Mouse (Mus musculus) midbrain, embryonic 13.5 days (tissue): ENCODE measurements around the gene Gm5737. TPM values are rescaled to one million over a fixed set of nuclear protein-coding genes. Genes with fewer than 3 reads are reported as not detected.
A peak's percentile ranks its signal among the peaks of the same experiment; 100 is the strongest.

Source experiments
- ATAC-seq: fragments of 200-750 bp; cut with Nextera tagmentation; 2 replicates; pipeline ENCODE4 v1.8.0; 2017; ENCODE audit warnings: mild to moderate bottlenecking, moderate TSS enrichment, moderate library complexity
- H3K27ac ChIP-seq: fragments of 300-500 bp; sonication (generic); 2 replicates; pipeline ENCODE4 v1.5.1; 2015; ENCODE audit warnings: inconsistent platforms, mild to moderate bottlenecking, moderate library complexity
- H3K27me3 ChIP-seq: fragments of 300-500 bp; sonication (generic); 2 replicates; pipeline ENCODE4 v1.6.1; 2015; ENCODE audit warnings: mild to moderate bottlenecking, inconsistent platforms
- H3K36me3 ChIP-seq: fragments of 300-500 bp; sonication (generic); 2 replicates; pipeline ENCODE4 v1.6.1; 2015; ENCODE audit warnings: mild to moderate bottlenecking, inconsistent platforms
- H3K4me1 ChIP-seq: fragments of 300-500 bp; sonication (generic); replicated peaks from 2 replicates; pipeline ENCODE4 v1.6.1; 2015; ENCODE audit warnings: inconsistent platforms
- H3K4me2 ChIP-seq: fragments of 300-500 bp; sonication (generic); replicated peaks from 2 replicates; pipeline ENCODE4 v1.6.1; 2015; ENCODE audit warnings: moderate library complexity, mild to moderate bottlenecking, inconsistent platforms
- H3K4me3 ChIP-seq: fragments of 300-500 bp; sonication (generic); replicated peaks from 2 replicates; pipeline ENCODE4 v1.5.1; 2015; ENCODE audit warnings: mild to moderate bottlenecking, inconsistent platforms
- H3K9ac ChIP-seq: fragments of 300-500 bp; sonication (generic); replicated peaks from 2 replicates; pipeline ENCODE4 v1.6.1; 2015; ENCODE audit warnings: mild to moderate bottlenecking, inconsistent platforms
- H3K9me3 ChIP-seq: fragments of 300-500 bp; sonication (generic); 2 replicates; pipeline ENCODE4 v1.6.1; 2016; ENCODE audit warnings: mild to moderate bottlenecking, inconsistent platforms
- WGBS: fragments of 180-500 bp; shearing (Covaris S2); methylation state at CpG from one replicate; pipeline ENCODE4 v1.1.7; 2015; 5-methylcytosine and 5-hydroxymethylcytosine counted together
- polyA plus RNA-seq: library from polyadenylated mRNA; unstranded; fragments of >200 nt; fragmentation: Nextera tagmentation; extraction: Ambion mirVana; gene quantifications from 2 replicates; pipeline ENCODE4 v1.2.1, GENCODE M21; 2015

The Gm5737 gene
- polyA plus RNA-seq, 1 experiment from 2014 or later, result not detected

- Histone ChIP-seq H3K9ac (no peak overlapping the region), H3K27ac (no peak overlapping the region), H3K27me3 (no peaks in the 10 kb centered on the region), H3K4me3 (no peak overlapping the region), H3K4me1 (peaks cover 45% of the 10 kb centered on the region), H3K36me3 (no peaks in the 10 kb centered on the region), H3K4me2 (no peak overlapping the region), H3K9me3 (no peaks in the 10 kb centered on the region)
- WGBS, result 96% methylated on average over 1 of the region's 1 CpGs
- peak; percentile 27; the same call in 1 of the 2 replicates for ATAC-seq
Observed at GRCm38 (mm10) chr7:120867720-120868119, 55.6 kb downstream of the Gm5737 start.

GRCm38 (mm10) chr7:120869883-120870282, 57.7 kb downstream of the Gm5737 start:
- 76% methylated on average over 5 of the region's 5 CpGs for WGBS
- no peak for ATAC-seq
- no peak overlapping the region for H3K4me3 ChIP-seq
- no peaks in the 10 kb centered on the region for H3K36me3 ChIP-seq
- no peak overlapping the region for H3K9ac ChIP-seq
- no peaks in the 10 kb centered on the region for H3K9me3 ChIP-seq
- H3K4me2 ChIP-seq, result no peak overlapping the region
- no peaks in the 10 kb centered on the region for H3K27me3 ChIP-seq
- H3K4me1 ChIP-seq, result peaks cover 27% of the 10 kb centered on the region
- no peak overlapping the region for H3K27ac ChIP-seq

- no peak overlapping the region for H3K4me3 ChIP-seq
- no peak overlapping the region for H3K9ac ChIP-seq
- H3K27me3 ChIP-seq, result no peaks in the 10 kb centered on the region
- no peaks in the 10 kb centered on the region for H3K36me3 ChIP-seq
- peaks cover 20% of the 10 kb centered on the region for H3K4me1 ChIP-seq
- no peak overlapping the region for H3K27ac ChIP-seq
- no peak for ATAC-seq
- H3K9me3 ChIP-seq, result no peaks in the 10 kb centered on the region
- 74% methylated on average over 5 of the region's 5 CpGs for WGBS
- no peak overlapping the region for H3K4me2 ChIP-seq
Observed at GRCm38 (mm10) chr7:120870431-120871008, 58.4 kb downstream of the Gm5737 start.

GRCm38 (mm10) chr7:120873083-120873482, 60.9 kb downstream of the Gm5737 start:
- Histone ChIP-seq H3K27ac (no peak overlapping the region), H3K4me2 (no peak overlapping the region), H3K36me3 (no peaks in the 10 kb centered on the region), H3K4me1 (0 out of 2 replicates have a peak, but pooled peaks cover 6% of the 10 kb centered on the region), H3K27me3 (no peaks in the 10 kb centered on the region), H3K9ac (no peak overlapping the region), H3K9me3 (no peaks in the 10 kb centered on the region), H3K4me3 (no peak overlapping the region)
- WGBS, result 78% methylated on average over 12 of the region's 12 CpGs
- ATAC-seq, result no peak

GRCm38 (mm10) chr7:120874021-120874420, 61.9 kb downstream of the Gm5737 start:
- no peak overlapping the region for H3K9ac ChIP-seq
- 0 out of 2 replicates have a peak, but pooled peaks cover under 1% of the 10 kb centered on the region for H3K36me3 ChIP-seq
- no peaks in the 10 kb centered on the region for H3K9me3 ChIP-seq
- no peak overlapping the region for H3K4me2 ChIP-seq
- no peak overlapping the region for H3K4me3 ChIP-seq
- H3K27ac ChIP-seq, result no peak overlapping the region
- WGBS, result 90% methylated on average over 3 of the region's 3 CpGs
- 0 out of 2 replicates have a peak, but pooled peaks cover 6% of the 10 kb centered on the region for H3K4me1 ChIP-seq
- no peaks in the 10 kb centered on the region for H3K27me3 ChIP-seq
- no peak for ATAC-seq

GRCm38 (mm10) chr7:120874764-120875539, 62.8 kb downstream of the Gm5737 start:
- 78% methylated on average over 7 of the region's 7 CpGs for WGBS

GRCm38 (mm10) chr7:120875540-120876388, 63.6 kb downstream of the Gm5737 start:
- 75% methylated on average over 3 of the region's 3 CpGs for WGBS

More at GRCm38 (mm10) chr7:120874764-120875539, 62.8 kb downstream of the Gm5737 start:
- Histone ChIP-seq H3K4me2 (no peak overlapping the region), H3K4me1 (0 out of 2 replicates have a peak, but pooled peaks cover 5% of the 10 kb centered on the region), H3K9ac (no peak overlapping the region), H3K9me3 (no peaks in the 10 kb centered on the region), H3K4me3 (no peak overlapping the region), H3K36me3 (peaks cover 9% of the 10 kb centered on the region), H3K27me3 (no peaks in the 10 kb centered on the region), H3K27ac (no peak overlapping the region)
- ATAC-seq, result no peak

GRCm38 (mm10) chr7:120878271-120878670, 66.1 kb downstream of the Gm5737 start:
- H3K27me3 ChIP-seq, result no peaks in the 10 kb centered on the region
- H3K9me3 ChIP-seq, result no peaks in the 10 kb centered on the region
- no peaks in the 10 kb centered on the region for H3K4me1 ChIP-seq
- peaks cover 24% of the 10 kb centered on the region for H3K36me3 ChIP-seq
- H3K4me2 ChIP-seq, result no peak overlapping the region
- H3K9ac ChIP-seq, result no peak overlapping the region
- no peak for ATAC-seq
- H3K27ac ChIP-seq, result no peak overlapping the region
- WGBS, result 81% methylated on average over 6 of the region's 6 CpGs
- no peak overlapping the region for H3K4me3 ChIP-seq

More at GRCm38 (mm10) chr7:120875540-120876388, 63.6 kb downstream of the Gm5737 start:
- Histone ChIP-seq H3K36me3 (peaks cover 18% of the 10 kb centered on the region), H3K27me3 (no peaks in the 10 kb centered on the region), H3K4me2 (no peak overlapping the region), H3K27ac (no peak overlapping the region), H3K4me1 (no peaks in the 10 kb centered on the region), H3K9ac (no peak overlapping the region), H3K4me3 (no peak overlapping the region), H3K9me3 (no peaks in the 10 kb centered on the region)
- ATAC-seq, result 0 out of 2 replicates have a peak, but pooled peaks have one; percentile 14

GRCm38 (mm10) chr7:120879972-120880371, 67.8 kb downstream of the Gm5737 start:
- Histone ChIP-seq H3K4me3 (no peak overlapping the region), H3K9ac (no peak overlapping the region), H3K27ac (no peak overlapping the region), H3K36me3 (peaks cover 37% of the 10 kb centered on the region), H3K27me3 (no peaks in the 10 kb centered on the region), H3K9me3 (no peaks in the 10 kb centered on the region), H3K4me1 (no peaks in the 10 kb centered on the region), H3K4me2 (no peak overlapping the region)
- WGBS, result 96% methylated on average over 3 of the region's 3 CpGs
- no peak for ATAC-seq

GRCm38 (mm10) chr7:120880770-120881169, 68.6 kb downstream of the Gm5737 start:
- no peak overlapping the region for H3K9ac ChIP-seq
- H3K36me3 ChIP-seq, result peaks cover 44% of the 10 kb centered on the region
- H3K4me1 ChIP-seq, result no peaks in the 10 kb centered on the region
- ATAC-seq, result no peak
- no peaks in the 10 kb centered on the region for H3K27me3 ChIP-seq
- no peak overlapping the region for H3K4me2 ChIP-seq
- H3K27ac ChIP-seq, result no peak overlapping the region
- H3K4me3 ChIP-seq, result no peak overlapping the region
- H3K9me3 ChIP-seq, result no peaks in the 10 kb centered on the region
- WGBS, result 94% methylated on average over 4 of the region's 4 CpGs
